ENCODE assay signal across 16 mouse cellular contexts in genomic region chr16:6212916-6213315, GRCm38 (mm10).
DNase-seq lines count a peak whose midpoint lies in the region; ATAC-seq lines count a peak whose summit lies in the region.
"Had no signal": no experiment of that assay in that cellular context is flagged by ENCODE, and none has a peak within 500 bp of the region (broad histone marks: within the 10 kb centered on the region; RNA-seq: fewer than 3 reads in every experiment).

No protein-coding gene starts in this region.

- WGBS in hindbrain, embryonic 16.5 days, result 18% methylated on average over 3 of the region's 3 CpGs
- WGBS in intestine, embryonic 15.5 days, result 42% methylated on average over 3 of the region's 3 CpGs

- H3K27me3 ChIP-seq in hindbrain, embryonic 16.5 days (replicated peaks; ENCODE audit: control insufficient read depth, insufficient read depth, low read length), result no peaks in the 10 kb centered on the region
- H3K27me3 ChIP-seq in intestine, embryonic 15.5 days (replicated peaks), result no peaks in the 10 kb centered on the region
- H3K27me3 ChIP-seq: embryonic facial prominence, embryonic 12.5 days; heart, embryonic 12.5 days; limb, embryonic 13.5 days had no signal

- no peak overlapping the region for H3K4me3 ChIP-seq in hindbrain, embryonic 16.5 days (ENCODE audit: low read length)
- H3K4me3 ChIP-seq in intestine, embryonic 15.5 days (replicated peaks), result no peak overlapping the region
- H3K4me3 ChIP-seq: embryonic facial prominence, embryonic 12.5 days; heart, embryonic 12.5 days; limb, embryonic 13.5 days had no signal

- H3K4me2 ChIP-seq in hindbrain, embryonic 16.5 days (ENCODE audit: low read length), result no peak overlapping the region
- no peak overlapping the region for H3K4me2 ChIP-seq in intestine, embryonic 15.5 days (replicated peaks)
- H3K4me2 ChIP-seq: embryonic facial prominence, embryonic 12.5 days; heart, embryonic 12.5 days; limb, embryonic 13.5 days had no signal

- ATAC-seq in hindbrain, embryonic 16.5 days, result peak; percentile 58; the same call in 1 of the 2 replicates
- ATAC-seq in intestine, embryonic 15.5 days, result no peak
- ATAC-seq: Patski had no signal

- H3K9ac ChIP-seq in hindbrain, embryonic 16.5 days (ENCODE audit: low read depth, low read length), result no peak overlapping the region
- no peak overlapping the region for H3K9ac ChIP-seq in intestine, embryonic 15.5 days
- H3K9ac ChIP-seq: embryonic facial prominence, embryonic 12.5 days; heart, embryonic 12.5 days; limb, embryonic 13.5 days had no signal

- H3K4me1 ChIP-seq in hindbrain, embryonic 16.5 days (ENCODE audit: control insufficient read depth, insufficient read depth, low read depth, low read length), result peaks cover 5% of the 10 kb centered on the region; the same call in 1 of the 2 replicates
- H3K4me1 ChIP-seq in intestine, embryonic 15.5 days (replicated peaks), result no peaks in the 10 kb centered on the region
- H3K4me1 ChIP-seq: embryonic facial prominence, embryonic 12.5 days; heart, embryonic 12.5 days; limb, embryonic 13.5 days had no signal

- H3K27ac ChIP-seq in hindbrain, embryonic 16.5 days (ENCODE audit: low read depth, low read length), result peak overlapping the region; percentile 49; the same call in 1 of the 2 replicates
- no peak overlapping the region for H3K27ac ChIP-seq in intestine, embryonic 15.5 days
- H3K27ac ChIP-seq: embryonic facial prominence, embryonic 12.5 days; limb, embryonic 13.5 days had no signal

- peak; percentile 14 to 22 for DNase-seq in cerebellum, postnatal 10 days
- no peak for DNase-seq in cerebellum, adult 9-11 months
- DNase-seq in embryo, embryonic 9.5 days (ENCODE audit: extremely low spot score), result peak; percentile 6
- DNase-seq in neural tube, embryonic 10.5 days (ENCODE audit: extremely low spot score, low spot score), result peak; percentile 16
- DNase-seq in frontal cortex, postnatal 36 days (ENCODE audit: low spot score in 2 of 2), result no peak
- DNase-seq in thymus, adult 18-20 months, result no peak
- DNase-seq: adrenal gland, adult 2 months; gastrocnemius, postnatal 25 days; lung, adult 18-20 months; spleen, adult 18-20 months had no signal

- no peaks in the 10 kb centered on the region for H3K36me3 ChIP-seq in hindbrain, embryonic 16.5 days (ENCODE audit: control insufficient read depth, insufficient read depth, low read length)
- H3K36me3 ChIP-seq in intestine, embryonic 15.5 days, result no peaks in the 10 kb centered on the region
- H3K36me3 ChIP-seq: embryonic facial prominence, embryonic 12.5 days; heart, embryonic 12.5 days; limb, embryonic 13.5 days had no signal

- H3K9me3 ChIP-seq in hindbrain, embryonic 16.5 days (ENCODE audit: control insufficient read depth, low read length), result no peaks in the 10 kb centered on the region
- H3K9me3 ChIP-seq in intestine, embryonic 15.5 days, result no peaks in the 10 kb centered on the region
- H3K9me3 ChIP-seq: embryonic facial prominence, embryonic 12.5 days; heart, embryonic 12.5 days; limb, embryonic 13.5 days had no signal

Comparison
In these comparisons a context has a peak if more than half of its experiments do, and no peak if none do; other contexts are left out.
1. DNase-seq: peak in cerebellum, postnatal 10 days (2 of 2), embryo, embryonic 9.5 days (single experiment) and neural tube, embryonic 10.5 days (single experiment); none in cerebellum, adult 9-11 months (single experiment), frontal cortex, postnatal 36 days (0 of 2) and thymus, adult 18-20 months (0 of 2).